Mouse (Mus musculus): Measurements from ENCODE around the gene Pou2f2. TPM values are rescaled to one million over a fixed set of nuclear protein-coding genes. Genes with fewer than 3 reads are reported as not detected.

The Pou2f2 gene
- polyA plus RNA-seq, 1 experiment: 0.68 TPM

DNA sequence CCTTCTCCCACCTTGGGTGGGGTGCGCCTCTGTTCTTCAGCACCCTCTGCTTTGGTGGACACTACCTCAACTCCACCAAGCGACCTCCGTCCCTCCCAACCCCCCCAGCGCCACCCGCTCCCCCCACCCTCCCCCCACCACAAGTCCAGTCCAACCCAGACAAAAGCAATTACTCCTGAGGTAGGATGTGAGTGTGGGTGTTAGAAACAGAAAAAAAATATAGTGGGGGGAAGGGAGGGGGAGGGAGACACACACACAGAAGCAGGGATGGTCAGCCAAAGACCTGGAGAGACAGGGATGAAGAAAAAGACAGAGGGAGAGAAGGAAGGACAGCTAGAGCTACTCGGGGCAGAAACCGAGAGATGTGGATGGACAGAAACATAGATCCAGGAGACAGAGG lies 25.7 kb downstream of the Pou2f2 start:
- Histone ChIP-seq H3K4me3 (ENCODE audit: insufficient read depth, low read length) (no peak overlapping the region), H3K27ac (ENCODE audit: insufficient read depth, low read length) (no peak overlapping the region), H3K4me1 (ENCODE audit: control insufficient read depth, insufficient read depth, low read length) (no peaks in the 10 kb centered on the region; the same call in 1 of the 2 replicates)
- TF ChIP-seq CTCF (IDR thresholded peaks at IDR 0.05; ENCODE audit: borderline replicate concordance, insufficient read depth, low read length): no peak
- TF ChIP-seq POLR2A (IDR thresholded peaks at IDR 0.05; ENCODE audit: low read depth, low read length): no peak

DNA sequence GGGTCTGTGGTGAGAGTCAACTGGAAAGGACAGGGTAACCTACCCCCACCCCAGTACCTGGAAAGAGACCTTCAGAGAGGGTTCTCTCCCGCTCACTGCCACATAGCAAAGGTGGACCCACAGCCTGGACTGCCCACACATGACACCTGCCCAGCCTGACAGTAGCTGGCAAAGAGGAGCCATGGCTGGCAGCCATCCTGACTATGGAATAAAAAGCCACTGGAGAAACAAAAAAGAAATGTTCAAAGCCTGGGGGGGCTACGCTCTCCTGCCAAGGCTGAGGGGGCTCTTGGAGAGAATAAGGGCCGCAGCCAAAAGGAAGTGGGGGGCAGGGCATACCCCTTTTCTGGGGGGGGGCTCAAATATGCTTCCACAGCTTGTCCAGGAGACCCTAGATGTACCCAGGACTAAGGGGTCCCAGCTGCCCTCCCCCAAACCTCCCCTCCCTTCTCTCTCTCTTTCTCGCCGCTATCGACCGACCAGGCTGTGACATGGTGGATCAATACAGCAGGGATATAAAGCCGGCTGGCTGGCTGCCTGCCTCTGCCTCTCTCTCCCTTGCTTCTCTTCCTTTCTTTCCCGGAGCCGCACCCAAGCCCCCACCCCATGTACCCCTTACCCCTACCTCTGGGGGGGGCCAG lies 27.5 kb downstream of the Pou2f2 start:
- Histone ChIP-seq H3K4me1 (ENCODE audit: control insufficient read depth, insufficient read depth, low read length) (no peaks in the 10 kb centered on the region; the same call in 1 of the 2 replicates), H3K4me3 (ENCODE audit: insufficient read depth, low read length) (no peak overlapping the region), H3K27ac (ENCODE audit: insufficient read depth, low read length) (no peak overlapping the region)
- TF ChIP-seq POLR2A (IDR thresholded peaks at IDR 0.05; ENCODE audit: low read depth, low read length) (no peak), CTCF (IDR thresholded peaks at IDR 0.05; ENCODE audit: borderline replicate concordance, insufficient read depth, low read length) (no peak)

DNA sequence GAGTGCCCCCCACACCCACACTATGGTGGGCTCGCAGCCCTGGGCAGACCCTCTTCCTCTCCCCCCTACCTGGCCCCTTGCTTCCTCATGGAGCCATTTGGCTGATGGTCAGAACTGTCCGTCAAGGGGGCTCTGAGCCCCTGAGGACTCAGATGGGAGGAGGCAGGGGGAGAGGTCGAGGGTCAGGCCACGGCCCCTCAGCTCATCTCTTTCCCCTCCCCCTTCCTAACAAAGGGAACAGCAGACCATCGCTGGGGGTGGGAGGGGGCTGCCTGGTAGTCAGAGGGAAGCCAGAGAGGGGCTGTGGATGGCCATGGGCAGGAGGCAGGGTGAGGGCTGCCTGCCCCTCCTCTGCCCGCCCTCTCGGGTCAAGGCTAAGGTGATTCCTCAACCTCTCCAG lies 28.5 kb downstream of the Pou2f2 start:
- Histone ChIP-seq H3K4me3 (ENCODE audit: insufficient read depth, low read length) (no peak overlapping the region), H3K4me1 (ENCODE audit: control insufficient read depth, insufficient read depth, low read length) (no peaks in the 10 kb centered on the region; the same call in 1 of the 2 replicates), H3K27ac (ENCODE audit: insufficient read depth, low read length) (no peak overlapping the region)
- TF ChIP-seq POLR2A (IDR thresholded peaks at IDR 0.05; ENCODE audit: low read depth, low read length) (no peak), CTCF (IDR thresholded peaks at IDR 0.05; ENCODE audit: borderline replicate concordance, insufficient read depth, low read length) (no peak)

DNA sequence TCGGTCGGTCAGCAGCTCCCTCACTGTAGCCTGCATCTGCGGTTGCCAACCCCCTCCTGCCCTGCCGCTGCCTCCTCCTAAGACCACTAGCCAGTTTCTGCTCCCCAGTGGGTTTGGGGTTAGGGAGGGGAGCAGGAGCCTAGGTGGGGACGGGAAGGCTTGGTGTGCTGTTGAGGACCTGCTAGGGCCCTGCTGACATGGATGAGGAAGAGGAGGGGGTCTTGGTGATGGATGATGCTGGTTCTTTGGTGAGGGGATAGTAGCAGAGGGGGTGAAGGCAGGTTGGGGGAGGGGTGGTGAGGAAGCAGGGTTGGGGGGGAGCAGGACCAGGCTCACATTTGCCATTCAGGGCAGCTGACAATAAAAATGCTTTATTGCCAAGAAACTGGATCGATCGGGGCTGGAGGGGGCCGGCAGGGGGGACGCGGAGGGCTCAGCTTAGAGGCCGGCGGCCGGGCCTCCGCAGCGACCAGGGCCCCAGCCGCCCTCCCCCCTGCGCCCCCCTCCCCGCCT lies 29.3 kb downstream of the Pou2f2 start:
- no peak overlapping the region for H3K4me3 ChIP-seq (ENCODE audit: insufficient read depth, low read length)
- H3K27ac ChIP-seq (ENCODE audit: insufficient read depth, low read length): no peak overlapping the region
- no peaks in the 10 kb centered on the region; the same call in 1 of the 2 replicates for H3K4me1 ChIP-seq (ENCODE audit: control insufficient read depth, insufficient read depth, low read length)
- TF ChIP-seq POLR2A (IDR thresholded peaks at IDR 0.05; ENCODE audit: low read depth, low read length) (no peak), CTCF (IDR thresholded peaks at IDR 0.05; ENCODE audit: borderline replicate concordance, insufficient read depth, low read length) (no peak)

DNA sequence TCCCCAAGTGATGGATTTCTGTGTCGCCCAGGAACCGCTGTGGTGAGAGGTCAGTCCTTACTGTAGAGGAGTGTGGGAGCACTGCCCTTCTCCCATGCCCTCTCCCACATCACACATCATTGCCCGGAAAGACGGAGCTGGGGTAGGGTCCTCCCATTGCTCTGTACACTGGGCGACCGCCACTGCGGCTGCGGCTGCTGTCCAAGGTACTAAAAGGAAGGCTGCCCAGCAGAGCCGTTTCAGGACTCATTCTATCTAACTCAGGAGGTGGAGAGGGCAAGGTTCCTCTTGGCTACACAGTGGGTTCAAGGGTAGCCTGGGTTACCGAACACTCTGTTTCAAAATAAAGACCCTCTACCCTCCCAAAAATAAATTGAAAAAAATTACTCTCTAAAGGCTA lies 33.6 kb downstream of the Pou2f2 start:
- Histone ChIP-seq H3K4me3 (ENCODE audit: insufficient read depth, low read length) (no peak overlapping the region), H3K4me1 (ENCODE audit: control insufficient read depth, insufficient read depth, low read length) (no peaks in the 10 kb centered on the region), H3K27ac (ENCODE audit: insufficient read depth, low read length) (no peak overlapping the region)
- no peak for TF ChIP-seq POLR2A (IDR thresholded peaks at IDR 0.05; ENCODE audit: low read depth, low read length)
- TF ChIP-seq CTCF (IDR thresholded peaks at IDR 0.05; ENCODE audit: borderline replicate concordance, insufficient read depth, low read length): no peak

DNA sequence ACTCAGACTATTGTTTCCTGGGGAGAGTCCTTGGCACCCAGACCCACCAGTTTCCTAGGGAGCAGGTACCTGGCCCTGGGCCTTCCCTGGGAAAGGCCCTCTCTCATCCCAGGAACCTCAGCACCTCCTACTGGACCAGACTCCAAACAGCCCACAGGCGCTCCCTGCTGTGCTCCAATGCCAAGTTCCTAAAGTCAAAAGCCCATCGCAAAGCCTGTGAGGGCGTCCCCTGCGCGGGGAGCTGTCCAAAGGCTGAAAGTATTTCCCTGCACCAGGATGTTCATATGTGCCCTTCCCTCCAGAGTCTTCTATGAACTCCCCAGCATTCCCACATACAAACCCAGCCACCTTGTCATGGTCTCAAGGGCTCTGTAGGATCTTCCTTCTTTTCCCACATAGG lies 37.8 kb downstream of the Pou2f2 start:
- no peak for TF ChIP-seq POLR2A (IDR thresholded peaks at IDR 0.05; ENCODE audit: low read depth, low read length)
- TF ChIP-seq CTCF (IDR thresholded peaks at IDR 0.05; ENCODE audit: borderline replicate concordance, insufficient read depth, low read length): no peak
- Histone ChIP-seq H3K27ac (ENCODE audit: insufficient read depth, low read length) (no peak overlapping the region), H3K4me1 (ENCODE audit: control insufficient read depth, insufficient read depth, low read length) (no peaks in the 10 kb centered on the region), H3K4me3 (ENCODE audit: insufficient read depth, low read length) (no peak overlapping the region)

DNA sequence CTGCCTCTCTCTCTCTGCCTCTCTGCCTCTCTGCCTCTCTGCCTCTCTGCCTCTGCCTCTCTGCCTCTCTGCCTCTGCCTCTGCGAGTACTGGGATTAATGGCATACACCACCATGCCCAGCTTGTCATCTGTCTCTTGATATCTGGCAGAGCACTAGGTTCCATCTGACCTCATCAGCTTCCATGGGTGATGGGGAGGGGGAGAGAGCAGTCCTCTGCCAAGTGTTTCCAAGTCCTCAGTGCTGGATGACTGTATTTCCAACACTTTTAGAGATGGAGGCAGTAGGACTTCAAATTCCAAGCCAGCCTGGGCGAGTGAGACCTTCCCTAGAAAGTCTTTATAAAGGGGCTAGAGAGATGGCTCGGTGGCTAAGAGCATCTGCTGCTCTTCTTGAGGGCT lies 42.0 kb downstream of the Pou2f2 start:
- no peak overlapping the region for H3K4me3 ChIP-seq (ENCODE audit: insufficient read depth, low read length)
- H3K27ac ChIP-seq (ENCODE audit: insufficient read depth, low read length): no peak overlapping the region
- H3K4me1 ChIP-seq (ENCODE audit: control insufficient read depth, insufficient read depth, low read length): no peaks in the 10 kb centered on the region
- TF ChIP-seq CTCF (IDR thresholded peaks at IDR 0.05; ENCODE audit: borderline replicate concordance, insufficient read depth, low read length) (no peak), POLR2A (IDR thresholded peaks at IDR 0.05; ENCODE audit: low read depth, low read length) (no peak)

DNA sequence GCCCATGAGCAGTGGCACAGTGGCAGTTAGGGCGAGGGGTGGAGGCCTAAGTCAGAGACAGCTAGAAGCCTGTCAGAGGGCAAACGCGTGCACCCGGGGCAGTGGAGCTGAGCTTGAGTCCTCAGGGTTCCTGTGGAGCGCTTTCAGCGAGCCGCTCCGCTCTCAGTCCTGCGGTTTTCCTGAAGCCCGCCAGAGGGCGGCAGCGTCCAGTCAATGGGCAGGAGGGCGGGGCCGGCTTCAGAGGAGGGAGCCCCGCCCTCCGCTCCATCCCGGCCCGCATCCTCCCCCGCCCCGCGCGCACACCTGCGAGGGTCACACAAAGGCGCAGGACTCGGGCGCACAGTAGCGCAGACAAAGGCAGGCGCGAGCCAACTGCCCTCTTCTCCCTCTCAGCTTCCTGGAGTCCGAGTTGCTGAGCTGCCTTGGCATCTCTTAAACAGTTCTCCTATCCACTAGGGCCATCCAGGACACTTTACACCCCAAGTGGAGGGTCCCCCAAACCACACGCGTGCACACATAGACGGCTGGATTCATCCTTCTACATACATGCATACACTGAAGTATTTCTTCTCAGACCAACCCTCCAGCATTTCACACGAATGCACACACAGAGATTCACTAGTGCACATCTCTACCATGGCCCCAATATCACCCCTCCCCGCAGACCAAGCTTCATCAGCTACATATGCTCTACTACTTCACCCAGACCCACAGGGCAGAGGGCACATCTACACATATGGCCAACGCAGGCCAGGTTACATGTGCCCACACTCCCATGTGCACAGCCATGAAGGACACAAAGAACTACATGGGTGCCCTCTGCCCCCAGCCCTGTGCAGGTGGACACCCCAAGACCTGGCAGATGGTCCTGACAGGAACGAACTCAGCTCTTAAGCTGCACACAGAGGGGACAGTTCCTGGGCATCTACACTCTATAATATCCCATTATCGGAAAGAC lies 46.2 kb downstream of the Pou2f2 start:
- H3K27ac ChIP-seq (ENCODE audit: insufficient read depth, low read length): no peak overlapping the region
- no peaks in the 10 kb centered on the region for H3K4me1 ChIP-seq (ENCODE audit: control insufficient read depth, insufficient read depth, low read length)
- TF ChIP-seq POLR2A (IDR thresholded peaks at IDR 0.05; ENCODE audit: low read depth, low read length) (no peak), CTCF (IDR thresholded peaks at IDR 0.05; ENCODE audit: borderline replicate concordance, insufficient read depth, low read length) (peak; percentile 50)
- no peak overlapping the region for H3K4me3 ChIP-seq (ENCODE audit: insufficient read depth, low read length)

DNA sequence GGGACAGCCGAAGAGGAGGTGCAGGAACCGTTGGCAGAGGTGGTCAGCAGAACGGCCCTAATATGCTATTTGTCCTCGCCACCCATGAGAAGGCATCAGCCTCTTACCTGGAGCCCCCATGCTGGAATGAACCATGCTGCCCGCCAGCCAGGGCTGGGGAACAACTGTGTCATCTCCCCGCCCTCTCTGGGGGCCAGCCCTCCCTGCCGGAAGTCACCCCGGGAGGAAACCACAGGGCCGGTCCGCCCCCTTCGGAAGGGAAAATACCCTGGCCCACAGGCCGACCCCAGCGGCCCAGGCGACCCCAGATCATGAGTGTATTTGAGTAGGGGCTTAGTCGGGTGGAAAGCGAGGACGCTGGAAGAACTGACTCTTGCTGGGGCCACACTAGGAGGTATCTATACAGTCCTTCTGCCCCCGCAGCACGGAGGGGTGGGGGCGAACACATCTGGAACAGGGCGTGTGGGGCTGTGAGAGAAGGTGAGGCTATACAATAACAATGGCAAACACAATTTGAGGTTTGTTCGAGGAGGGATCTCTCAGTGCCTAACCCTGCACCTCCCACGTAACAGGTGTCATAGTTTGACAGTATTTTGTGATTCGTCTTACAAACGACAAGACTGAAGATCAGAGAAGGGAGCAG lies 47.1 kb downstream of the Pou2f2 start:
- Histone ChIP-seq H3K4me1 (ENCODE audit: control insufficient read depth, insufficient read depth, low read length) (no peaks in the 10 kb centered on the region), H3K4me3 (ENCODE audit: insufficient read depth, low read length) (no peak overlapping the region), H3K27ac (ENCODE audit: insufficient read depth, low read length) (no peak overlapping the region)
- TF ChIP-seq POLR2A (IDR thresholded peaks at IDR 0.05; ENCODE audit: low read depth, low read length) (no peak), CTCF (IDR thresholded peaks at IDR 0.05; ENCODE audit: borderline replicate concordance, insufficient read depth, low read length) (no peak)
